Mouse (Mus musculus) cortical plate, adult 2 months (tissue): Measurements from ENCODE around the gene Teddm1a.

ENCODE experiments used
- CTCF ChIP-seq: fragments of 200-500 bp; IDR thresholded peaks from 2 replicates; pipeline ENCODE4 v1.5.1; 2011; ENCODE audit warnings: mild to moderate bottlenecking, control low read depth, low read length; ENCODE audit not compliant: insufficient read depth; ENCODE audit errors: extremely low read depth
- POLR2A ChIP-seq: fragments of 200-500 bp; IDR thresholded peaks from 2 replicates; pipeline ENCODE4 v1.6.1; 2011; ENCODE audit warnings: mild to moderate bottlenecking, low read length, control low read depth; ENCODE audit not compliant: insufficient read depth; ENCODE audit errors: extremely low read depth

- TF ChIP-seq CTCF (no peak), POLR2A (no peak)
Measured at GRCm38 (mm10) chr1:153890121-153890520, 1.4 kb upstream of the Teddm1a start.
